In genomic region chr2:25546811-25547491, GRCm38 (mm10) we compare ENCODE assay signal across 8 mouse cellular contexts. TPM values are rescaled to one million over a fixed set of nuclear protein-coding genes. Genes with fewer than 3 reads are reported as not detected.
DNase-seq lines count a peak whose midpoint lies in the region; ATAC-seq and TF ChIP-seq lines count a peak whose summit lies in the region.

Traf2 (minus strand) TSS chr2:25546940.

- H3K36me3 ChIP-seq in hindbrain, postnatal 0 days (ENCODE audit: insufficient read depth, low read length), result no peaks in the 10 kb centered on the region

- peak within 1 kb of the TSS; percentile 81 for H3K4me3 ChIP-seq in gastrocnemius, adult 2 months
- peak within 1 kb of the TSS; percentile 65 for H3K4me3 ChIP-seq in hindbrain, postnatal 0 days (ENCODE audit: low read length)
- peak within 1 kb of the TSS; percentile 86 for H3K4me3 ChIP-seq in left cerebral cortex, adult 2 months

- no peaks in the 10 kb centered on the region for H3K27me3 ChIP-seq in hindbrain, postnatal 0 days (ENCODE audit: insufficient read depth, low read length)

- peak within 1 kb of the TSS; percentile 56 for H3K9ac ChIP-seq in hindbrain, postnatal 0 days (replicated peaks; ENCODE audit: low read length)

- H3K27ac ChIP-seq in gastrocnemius, adult 2 months, result peak within 1 kb of the TSS; percentile 95
- H3K27ac ChIP-seq in hindbrain, postnatal 0 days, result peak within 1 kb of the TSS; percentile 41; the same call in 1 of the 2 replicates
- H3K27ac ChIP-seq in left cerebral cortex, adult 2 months, result peak within 1 kb of the TSS; percentile 78

- peak; percentile 100 for DNase-seq in ZHBTc4 (ENCODE audit: low read depth, low spot score)
- peak; percentile 99 for DNase-seq in gastrocnemius, adult 2 months
- peak; percentile 99 for DNase-seq in hindbrain, postnatal 0 days (ENCODE audit: low spot score)
- DNase-seq in left cerebral cortex, adult 2 months (ENCODE audit: extremely low spot score in 1 of 2, low spot score in 2 of 2), result peak; percentile 99
- DNase-seq in right cerebral cortex, adult 2 months (ENCODE audit: low spot score in 2 of 2), result peak; percentile 99 to 100
- DNase-seq in urinary bladder, postnatal 14 days (ENCODE audit: low spot score), result peak; percentile 99

- no peaks in the 10 kb centered on the region for H3K4me1 ChIP-seq in hindbrain, postnatal 0 days (ENCODE audit: insufficient read depth, low read length)

- intact Hi-C loops in gastrocnemius, adult 2 months (cut with DNase I), result no loop called here
- intact Hi-C loops in left cerebral cortex, adult 2 months (cut with DNase I), result loop anchor here (5.0 kb wide), 1 partner anchor 35 kb away; the partner anchor contains the start of gene Ajm1

- no peaks in the 10 kb centered on the region for H3K9me3 ChIP-seq in hindbrain, postnatal 0 days (ENCODE audit: low read length)

- WGBS in hindbrain, postnatal 0 days, result 3% methylated on average over 48 of the region's 48 CpGs

- peak; percentile 99 for ATAC-seq in common myeloid progenitor, adult 5-6 weeks (replicated peaks; ENCODE audit: low read depth, poor library complexity, severe bottlenecking)
- ATAC-seq in hindbrain, postnatal 0 days, result peak; percentile 99
- peak; percentile 98 for ATAC-seq in megakaryocyte, adult 5-6 weeks (ENCODE audit: poor library complexity, severe bottlenecking)

- peak within 1 kb of the TSS; percentile 82 for H3K4me2 ChIP-seq in hindbrain, postnatal 0 days (ENCODE audit: low read depth, low read length)

- TF ChIP-seq CTCF in gastrocnemius, adult 2 months (IDR thresholded peaks at IDR 0.05), result no peak
- no peak for TF ChIP-seq CTCF in hindbrain, postnatal 0 days (IDR thresholded peaks at IDR 0.05; ENCODE audit: low read depth)
- TF ChIP-seq CTCF in left cerebral cortex, adult 2 months (IDR thresholded peaks at IDR 0.05), result no peak

RNA-seq across cellular contexts. Expression of gene Traf2, which starts in this region (rescaled TPM):
- 11.5 and 15.8 TPM in 2 replicates for total RNA-seq in common myeloid progenitor, adult 5-6 weeks (2017)
- total RNA-seq in gastrocnemius, adult 2 months (2021), result 10 to 100 TPM; 12.4 to 13.1 TPM
- 10.0 and 11.4 TPM in 2 replicates for total RNA-seq in hindbrain, postnatal 0 days (2014; rRNA removed)
- 9.2 and 9.3 TPM in 2 replicates for polyA plus RNA-seq in hindbrain, postnatal 0 days (2015; fragmentation: Nextera tagmentation; extraction: Ambion mirVana)
- total RNA-seq in left cerebral cortex, adult 2 months (2021), result 10 to 100 TPM; 10.4 to 11.0 TPM
- 9.1 and 9.4 TPM in 2 replicates for total RNA-seq in megakaryocyte, adult 5-6 weeks (2015)
- total RNA-seq in megakaryocyte, adult 5-6 weeks (2017), result 12.6 and 15.3 TPM in 2 replicates

Comparison
In these comparisons a context has a peak if more than half of its experiments do, and no peak if none do; other contexts are left out.
1. Peak in every context shown above with its lines: DNase-seq, ATAC-seq, H3K4me3 ChIP-seq and H3K27ac ChIP-seq.
2. H3K27ac ChIP-seq: peak in every context shown above with its lines; median percentile 95 in gastrocnemius, adult 2 months; 78 in left cerebral cortex, adult 2 months; 41 in hindbrain, postnatal 0 days.